Mouse (Mus musculus): Measurements from ENCODE around the gene Boll. TPM values are rescaled to one million over a fixed set of nuclear protein-coding genes. Genes with fewer than 3 reads are reported as not detected.

The Boll gene
- polyA plus RNA-seq (2012; fragmentation: generic; extraction: Trizol) = not detected
- long read RNA-seq, experiment 1, partial matches to known transcripts = 0 of 1 reads
- long read RNA-seq, experiment 1, other reads (novel, unspliced or antisense) = 1 of 1 reads
- long read RNA-seq, experiment 2 = 0 reads

DNA sequence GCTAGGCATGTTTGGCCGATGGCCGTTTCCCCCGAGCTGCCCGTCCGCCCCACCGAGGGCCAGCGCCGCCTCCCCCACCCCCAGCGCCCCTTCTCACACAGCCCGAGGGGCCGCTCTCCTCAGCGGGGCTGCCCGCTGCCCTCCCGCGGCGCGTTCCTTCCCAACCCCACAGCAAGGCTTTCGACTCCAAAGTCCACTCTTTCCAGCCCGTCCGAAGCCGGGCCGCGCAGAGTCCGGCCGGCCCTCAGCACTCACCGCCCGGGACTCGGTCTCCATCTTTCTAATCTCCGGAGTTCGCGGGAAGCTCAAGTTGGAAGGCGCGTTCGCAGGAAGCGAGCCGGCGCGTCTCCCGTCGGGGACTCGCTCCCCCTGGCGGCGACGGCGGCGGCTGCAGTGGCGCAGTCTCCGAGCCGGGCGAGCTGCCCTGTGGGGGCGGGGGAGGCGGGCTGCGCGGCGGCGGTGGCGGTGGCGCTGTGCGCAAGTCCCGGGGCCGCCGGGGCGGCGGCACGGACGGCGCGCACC lies at the start of gene Boll:
TSS of gene Boll (minus strand) at position 426 of the 522 bp plus-strand sequence.
- H3ac ChIP-seq (ENCODE audit: control insufficient read depth, insufficient read length, low read depth) = no peak within 1 kb of the TSS
- H3K36me3 ChIP-seq (ENCODE audit: control insufficient read depth, insufficient read depth) = no peaks in the 10 kb centered on the region
- H3K79me2 ChIP-seq (ENCODE audit: control insufficient read depth, insufficient read depth) = no peaks in the 10 kb centered on the region
- no peaks in the 10 kb centered on the region for H3K79me3 ChIP-seq (ENCODE audit: low read depth)
- TF ChIP-seq MAX (IDR thresholded peaks at IDR 0.05) = no peak
- no peak for TF ChIP-seq CTCF (IDR thresholded peaks at IDR 0.05; ENCODE audit: control insufficient read depth, insufficient read depth, insufficient read length)
- TF ChIP-seq USF1 (IDR thresholded peaks at IDR 0.05; ENCODE audit: low read depth) = no peak
- TF ChIP-seq FOSL1 (IDR thresholded peaks at IDR 0.05; ENCODE audit: insufficient read depth, low read length, poor library complexity, severe bottlenecking) = no peak
- TF ChIP-seq MYOD1 (IDR thresholded peaks at IDR 0.05; ENCODE audit: control insufficient read depth, insufficient read length, low read depth) = no peak
- TF ChIP-seq MYOG (IDR thresholded peaks at IDR 0.05; ENCODE audit: control insufficient read depth, extremely low read depth, insufficient read length) = no peak
- H3K27me3 ChIP-seq (ENCODE audit: control insufficient read depth, insufficient read depth, insufficient read length) = no peaks in the 10 kb centered on the region
- no peak within 1 kb of the TSS for H3K4me3 ChIP-seq (ENCODE audit: insufficient read depth, poor library complexity, severe bottlenecking)

GRCm38 (mm10) chr1:55412569-55412968 lies 49.3 kb upstream of the Boll start:
- Histone ChIP-seq H3ac (ENCODE audit: control insufficient read depth, insufficient read length, low read depth) (no peak overlapping the region), H3K4me3 (ENCODE audit: insufficient read depth, poor library complexity, severe bottlenecking) (no peak overlapping the region), H3K79me3 (ENCODE audit: low read depth) (no peaks in the 10 kb centered on the region), H3K79me2 (ENCODE audit: control insufficient read depth, insufficient read depth) (no peaks in the 10 kb centered on the region), H3K36me3 (ENCODE audit: control insufficient read depth, insufficient read depth) (no peaks in the 10 kb centered on the region), H3K27me3 (ENCODE audit: control insufficient read depth, insufficient read depth, insufficient read length) (no peaks in the 10 kb centered on the region)
- TF ChIP-seq MYOG (IDR thresholded peaks at IDR 0.05; ENCODE audit: control insufficient read depth, extremely low read depth, insufficient read length) = no peak
- no peak for TF ChIP-seq USF1 (IDR thresholded peaks at IDR 0.05; ENCODE audit: low read depth)
- TF ChIP-seq CTCF (IDR thresholded peaks at IDR 0.05; ENCODE audit: control insufficient read depth, insufficient read depth, insufficient read length) = no peak

DNA sequence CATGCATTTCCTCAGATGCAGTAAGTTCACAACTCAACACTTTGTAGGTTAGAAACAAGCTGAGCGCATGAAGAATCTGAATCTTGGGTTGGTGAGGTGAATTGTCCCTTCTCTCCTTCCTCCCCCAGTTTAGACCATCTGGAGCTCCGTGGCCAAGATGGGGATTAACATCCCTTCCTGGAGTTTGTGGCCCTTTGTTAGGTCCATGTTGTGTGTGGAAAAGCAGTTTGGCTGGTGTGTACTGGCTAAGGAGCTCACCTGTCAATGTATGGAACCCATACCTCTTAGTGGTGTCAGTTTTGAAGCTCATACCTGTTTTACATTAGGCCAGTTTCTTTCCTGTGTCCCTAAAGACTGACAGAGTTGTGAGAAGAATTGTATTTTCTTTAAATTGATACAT lies 47.8 kb upstream of the Boll start:
- Histone ChIP-seq H3K79me3 (ENCODE audit: low read depth) (no peaks in the 10 kb centered on the region), H3K27me3 (ENCODE audit: control insufficient read depth, insufficient read depth, insufficient read length) (no peaks in the 10 kb centered on the region), H3ac (ENCODE audit: control insufficient read depth, insufficient read length, low read depth) (no peak overlapping the region), H3K4me3 (ENCODE audit: insufficient read depth, poor library complexity, severe bottlenecking) (no peak overlapping the region), H3K36me3 (ENCODE audit: control insufficient read depth, insufficient read depth) (no peaks in the 10 kb centered on the region), H3K79me2 (ENCODE audit: control insufficient read depth, insufficient read depth) (no peaks in the 10 kb centered on the region)
- TF ChIP-seq FOSL1 (IDR thresholded peaks at IDR 0.05; ENCODE audit: insufficient read depth, low read length, poor library complexity, severe bottlenecking) (no peak), MAX (IDR thresholded peaks at IDR 0.05) (no peak), CTCF (IDR thresholded peaks at IDR 0.05; ENCODE audit: control insufficient read depth, insufficient read depth, insufficient read length) (no peak)

DNA sequence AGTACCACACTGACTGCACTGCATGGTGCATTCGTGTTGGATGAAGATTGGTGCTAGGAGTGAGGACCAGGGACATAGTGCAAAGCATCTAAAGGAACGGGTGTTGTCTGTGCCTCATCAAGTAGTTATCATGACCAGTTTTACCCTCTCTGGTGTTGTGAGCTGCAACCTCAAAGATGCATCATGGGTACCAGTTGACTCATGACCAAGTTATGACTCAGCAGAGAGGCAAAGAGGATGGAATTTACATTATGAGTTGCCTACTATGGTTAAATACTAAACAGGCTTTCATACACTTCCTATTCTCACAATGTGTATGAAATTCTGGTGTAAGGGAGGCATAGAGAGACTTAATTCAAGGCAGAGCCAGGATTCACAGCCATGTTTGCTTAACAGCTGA lies 47.4 kb upstream of the Boll start:
- TF ChIP-seq CTCF (IDR thresholded peaks at IDR 0.05; ENCODE audit: control insufficient read depth, insufficient read depth, insufficient read length) (no peak), MAX (IDR thresholded peaks at IDR 0.05) (peak; percentile 66), CEBPB (IDR thresholded peaks at IDR 0.05; ENCODE audit: low read depth) (no peak), MYOD1 (IDR thresholded peaks at IDR 0.05; ENCODE audit: control insufficient read depth, insufficient read length, low read depth) (no peak), USF1 (IDR thresholded peaks at IDR 0.05; ENCODE audit: low read depth) (no peak), FOSL1 (IDR thresholded peaks at IDR 0.05; ENCODE audit: insufficient read depth, low read length, poor library complexity, severe bottlenecking) (peak; percentile 85)
- Histone ChIP-seq H3K36me3 (ENCODE audit: control insufficient read depth, insufficient read depth) (no peaks in the 10 kb centered on the region), H3ac (ENCODE audit: control insufficient read depth, insufficient read length, low read depth) (no peak overlapping the region), H3K27me3 (ENCODE audit: control insufficient read depth, insufficient read depth, insufficient read length) (no peaks in the 10 kb centered on the region), H3K4me3 (ENCODE audit: insufficient read depth, poor library complexity, severe bottlenecking) (no peak overlapping the region), H3K79me2 (ENCODE audit: control insufficient read depth, insufficient read depth) (no peaks in the 10 kb centered on the region), H3K79me3 (ENCODE audit: low read depth) (no peaks in the 10 kb centered on the region)

DNA sequence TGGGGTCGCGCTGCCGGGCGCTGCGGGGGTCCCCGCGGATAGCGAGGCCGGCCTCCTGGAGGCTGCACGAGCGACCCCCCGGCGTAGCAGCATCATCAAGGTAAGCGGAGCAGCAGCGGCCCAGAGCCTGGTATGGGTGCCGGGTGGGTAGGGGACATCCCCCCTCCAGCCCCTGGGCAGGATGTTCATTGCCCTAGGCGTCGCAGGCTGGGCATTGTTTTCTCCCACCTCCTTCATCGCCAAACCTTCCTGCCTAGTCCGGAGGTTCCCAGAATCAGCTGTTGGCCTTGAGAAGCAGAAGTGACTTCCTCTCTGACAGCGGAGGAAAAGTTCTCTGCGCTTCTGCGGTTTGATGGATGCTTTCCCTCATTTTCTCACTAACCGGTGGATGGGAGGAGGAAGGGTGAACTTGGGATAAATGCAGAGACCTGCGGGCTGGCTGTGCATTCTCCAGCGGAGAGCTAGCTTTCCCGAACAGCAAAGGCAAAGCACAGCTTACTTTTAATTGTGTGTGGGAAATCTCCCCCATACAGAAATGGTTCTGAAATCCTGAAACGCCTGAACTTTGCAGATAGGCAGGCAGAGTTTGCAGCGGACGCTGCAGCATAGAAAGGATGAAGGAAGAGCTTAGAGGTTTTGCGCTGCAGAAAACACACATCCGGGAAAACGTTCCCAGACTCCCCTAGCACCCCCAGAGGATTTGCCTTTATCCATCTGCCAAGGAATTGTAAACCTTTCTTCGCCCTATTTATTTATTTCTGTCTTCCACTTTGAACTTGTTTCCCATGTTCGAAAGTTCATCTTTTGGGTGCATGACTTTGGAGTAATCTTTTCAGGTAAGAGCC lies 43.5 kb upstream of the Boll start:
- Histone ChIP-seq H3K36me3 (ENCODE audit: control insufficient read depth, insufficient read depth) (no peaks in the 10 kb centered on the region), H3K27me3 (ENCODE audit: control insufficient read depth, insufficient read depth, insufficient read length) (no peaks in the 10 kb centered on the region), H3ac (ENCODE audit: control insufficient read depth, insufficient read length, low read depth) (peak overlapping the region; percentile 64), H3K79me3 (ENCODE audit: low read depth) (no peaks in the 10 kb centered on the region), H3K4me3 (ENCODE audit: insufficient read depth, poor library complexity, severe bottlenecking) (peak overlapping the region; percentile 56), H3K79me2 (ENCODE audit: control insufficient read depth, insufficient read depth) (no peaks in the 10 kb centered on the region)
- TF ChIP-seq CTCF (IDR thresholded peaks at IDR 0.05; ENCODE audit: control insufficient read depth, insufficient read depth, insufficient read length) (no peak), MYOD1 (IDR thresholded peaks at IDR 0.05; ENCODE audit: control insufficient read depth, insufficient read length, low read depth) (no peak), FOSL1 (IDR thresholded peaks at IDR 0.05; ENCODE audit: insufficient read depth, low read length, poor library complexity, severe bottlenecking) (no peak), MAX (IDR thresholded peaks at IDR 0.05) (no peak), MYOG (IDR thresholded peaks at IDR 0.05; ENCODE audit: control insufficient read depth, extremely low read depth, insufficient read length) (no peak), CEBPB (IDR thresholded peaks at IDR 0.05; ENCODE audit: low read depth) (no peak), USF1 (IDR thresholded peaks at IDR 0.05; ENCODE audit: low read depth) (no peak)

DNA sequence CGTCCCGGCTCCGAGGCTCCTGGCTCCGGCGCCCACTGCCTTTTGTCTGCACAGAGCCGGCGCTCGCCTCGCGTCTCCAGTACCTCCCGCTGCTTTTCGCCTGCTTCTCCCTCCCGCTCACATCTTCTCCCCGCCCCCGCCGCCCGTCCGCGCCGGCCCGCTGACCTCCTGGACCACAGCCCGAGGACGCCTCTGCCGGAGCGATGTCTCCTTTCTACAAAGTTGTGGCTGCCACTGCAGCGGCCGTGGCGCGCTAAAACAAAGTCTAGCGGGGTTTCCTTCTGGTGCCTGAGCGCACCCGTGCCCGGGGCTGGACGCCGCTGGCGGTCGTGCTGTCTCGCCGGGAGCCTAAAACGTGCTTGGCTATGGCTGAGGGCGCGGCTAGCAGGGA lies 42.7 kb upstream of the Boll start:
- H3K4me3 ChIP-seq (ENCODE audit: insufficient read depth, poor library complexity, severe bottlenecking) = peak overlapping the region; percentile 56
- TF ChIP-seq MYOG (IDR thresholded peaks at IDR 0.05; ENCODE audit: control insufficient read depth, extremely low read depth, insufficient read length) (no peak), CTCF (IDR thresholded peaks at IDR 0.05; ENCODE audit: control insufficient read depth, insufficient read depth, insufficient read length) (no peak), CEBPB (IDR thresholded peaks at IDR 0.05; ENCODE audit: low read depth) (no peak), USF1 (IDR thresholded peaks at IDR 0.05; ENCODE audit: low read depth) (no peak), FOSL1 (IDR thresholded peaks at IDR 0.05; ENCODE audit: insufficient read depth, low read length, poor library complexity, severe bottlenecking) (no peak), MYOD1 (IDR thresholded peaks at IDR 0.05; ENCODE audit: control insufficient read depth, insufficient read length, low read depth) (no peak), MAX (IDR thresholded peaks at IDR 0.05) (no peak)
- H3K79me2 ChIP-seq (ENCODE audit: control insufficient read depth, insufficient read depth) = no peaks in the 10 kb centered on the region
- H3K27me3 ChIP-seq (ENCODE audit: control insufficient read depth, insufficient read depth, insufficient read length) = no peaks in the 10 kb centered on the region
- H3K79me3 ChIP-seq (ENCODE audit: low read depth) = no peaks in the 10 kb centered on the region
- H3ac ChIP-seq (ENCODE audit: control insufficient read depth, insufficient read length, low read depth) = peak overlapping the region; percentile 64
- H3K36me3 ChIP-seq (ENCODE audit: control insufficient read depth, insufficient read depth) = no peaks in the 10 kb centered on the region
